Mouse (Mus musculus) intestine, embryonic 16.5 days (tissue): ENCODE results near the gene BC030867. TPM values are rescaled to one million over a fixed set of nuclear protein-coding genes. Genes with fewer than 3 reads are reported as not detected.
A peak's percentile ranks its signal among the peaks of the same experiment; 100 is the strongest.

Experiments used
- ATAC-seq: fragments of 200-750 bp; cut with Nextera tagmentation; 2 replicates; pipeline ENCODE4 v1.8.0; 2017; ENCODE audit warnings: moderate TSS enrichment, moderate library complexity
- H3K27ac ChIP-seq: fragments of 300-500 bp; sonication (generic); 2 replicates; pipeline ENCODE4 v1.5.1; 2014; ENCODE audit warnings: mild to moderate bottlenecking, low read length
- H3K27me3 ChIP-seq: fragments of 300-500 bp; sonication (generic); replicated peaks from 2 replicates; pipeline ENCODE4 v1.6.1; 2014; ENCODE audit warnings: low read length, control low read depth, mixed read lengths; ENCODE audit not compliant: control insufficient read depth, insufficient read depth
- H3K36me3 ChIP-seq: fragments of 300-500 bp; sonication (generic); 2 replicates; pipeline ENCODE4 v1.6.1; 2014; ENCODE audit warnings: low read length, control low read depth; ENCODE audit not compliant: control insufficient read depth, insufficient read depth
- H3K4me1 ChIP-seq: fragments of 300-500 bp; sonication (generic); 2 replicates; pipeline ENCODE4 v1.6.1; 2014; ENCODE audit warnings: low read length, control low read depth, mixed read lengths; ENCODE audit not compliant: control insufficient read depth, insufficient read depth
- H3K4me2 ChIP-seq: fragments of 300-500 bp; sonication (generic); 2 replicates; pipeline ENCODE4 v1.6.1; 2014; ENCODE audit warnings: low read depth, low read length, control low read depth
- H3K4me3 ChIP-seq: fragments of 300-500 bp; sonication (generic); 2 replicates; pipeline ENCODE4 v1.5.1; 2014; ENCODE audit warnings: mild to moderate bottlenecking, low read length
- H3K9ac ChIP-seq: fragments of 300-500 bp; sonication (generic); 2 replicates; pipeline ENCODE4 v1.6.1; 2014; ENCODE audit warnings: low read depth, low read length
- H3K9me3 ChIP-seq: fragments of 300-500 bp; sonication (generic); 2 replicates; pipeline ENCODE4 v1.6.1; 2016; ENCODE audit warnings: low read length, control low read depth; ENCODE audit not compliant: control insufficient read depth
- WGBS: fragments of 180-500 bp; shearing (Covaris S2); extraction: QIAGEN DNeasy Blood & Tissue Kit; methylation state at CpG from one replicate; pipeline ENCODE4 v1.1.7; 2014; 5-methylcytosine and 5-hydroxymethylcytosine counted together
- polyA plus RNA-seq: library from polyadenylated mRNA; unstranded; fragments of >200 nt; fragmentation: Nextera tagmentation; extraction: Ambion mirVana; gene quantifications from 2 replicates; pipeline ENCODE4 v1.2.1, GENCODE M21; 2015

The BC030867 gene
- polyA plus RNA-seq, 1 experiment from 2014 or later: 15.9 TPM

DNA sequence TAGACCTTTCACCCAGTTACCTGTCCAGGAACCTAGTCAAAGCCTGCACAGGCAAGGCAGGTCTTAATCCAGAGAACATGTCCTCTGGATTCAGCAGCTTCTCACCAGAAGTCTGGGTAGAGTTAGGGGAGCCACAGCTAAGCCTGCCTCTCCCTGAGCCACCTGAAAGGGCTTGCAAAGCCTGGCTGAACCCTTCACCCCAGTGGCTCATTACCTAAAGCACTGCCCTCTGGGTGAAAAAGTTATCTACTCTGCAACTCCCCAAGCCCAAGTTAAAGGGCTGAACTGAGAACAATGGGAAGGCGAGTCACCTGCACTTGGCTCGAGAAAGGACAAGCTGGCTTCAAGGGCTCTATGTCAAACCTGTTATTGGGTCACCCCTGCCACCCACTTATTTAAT is 55.5 kb downstream of the BC030867 start:
- no peak overlapping the region for H3K4me2 ChIP-seq
- H3K27me3 ChIP-seq: no peaks in the 10 kb centered on the region
- H3K4me1 ChIP-seq: peaks cover 4% of the 10 kb centered on the region
- no peak overlapping the region for H3K27ac ChIP-seq
- 51% methylated on average over 2 of the region's 2 CpGs for WGBS
- no peak overlapping the region for H3K9ac ChIP-seq
- no peak for ATAC-seq
- peaks cover 18% of the 10 kb centered on the region for H3K36me3 ChIP-seq
- no peaks in the 10 kb centered on the region for H3K9me3 ChIP-seq
- H3K4me3 ChIP-seq: no peak overlapping the region

GRCm38 (mm10) chr11:102305359-102305758 is 56.7 kb downstream of the BC030867 start:
- Histone ChIP-seq H3K27ac (no peak overlapping the region), H3K27me3 (no peaks in the 10 kb centered on the region), H3K9ac (no peak overlapping the region), H3K9me3 (no peaks in the 10 kb centered on the region), H3K36me3 (peaks cover 18% of the 10 kb centered on the region), H3K4me3 (no peak overlapping the region), H3K4me2 (no peak overlapping the region), H3K4me1 (peaks cover 17% of the 10 kb centered on the region)
- WGBS: 52% methylated on average over 3 of the region's 3 CpGs
- ATAC-seq: no peak

DNA sequence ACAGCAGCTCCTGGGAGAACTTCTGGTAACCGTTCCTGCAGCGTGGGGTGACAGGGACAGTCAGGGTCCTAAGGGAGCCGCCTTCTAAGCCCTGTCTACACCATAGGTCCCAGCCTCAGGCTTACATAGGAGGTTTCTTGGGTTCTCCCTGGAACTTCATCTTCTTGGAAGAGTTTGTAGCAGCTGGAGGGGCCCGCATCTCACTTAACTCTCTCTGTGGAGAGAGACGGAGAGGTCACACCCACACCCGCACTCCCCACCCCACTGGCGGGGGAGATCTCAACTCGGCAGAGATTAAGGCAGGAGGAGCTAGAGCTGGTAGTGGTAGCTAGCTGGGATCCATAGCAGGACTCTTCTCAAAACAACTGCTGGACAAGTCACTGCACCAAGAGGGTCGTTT is 59.4 kb downstream of the BC030867 start:
- ATAC-seq: no peak

DNA sequence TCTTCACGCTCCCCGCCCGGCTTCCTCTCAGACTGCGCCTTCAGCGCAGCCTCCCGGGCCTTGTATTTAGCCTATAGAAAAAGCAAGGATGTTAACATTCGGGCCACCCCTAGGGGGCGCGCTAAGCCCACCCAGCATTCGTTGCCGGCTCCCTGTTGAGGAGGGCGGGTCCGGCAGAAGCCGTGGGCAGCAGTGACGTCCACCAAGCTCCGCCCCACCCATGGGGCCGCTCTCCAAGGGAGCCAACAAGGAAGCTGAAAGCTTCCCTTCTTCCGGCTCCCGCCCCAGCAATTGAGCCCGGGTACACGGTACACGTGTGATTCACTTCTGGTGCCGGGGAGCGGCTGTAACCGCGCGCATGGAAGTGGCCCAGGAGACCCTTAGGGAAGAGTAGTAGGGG is 60.3 kb downstream of the BC030867 start:
- peaks cover 29% of the 10 kb centered on the region for H3K36me3 ChIP-seq
- H3K9me3 ChIP-seq: no peaks in the 10 kb centered on the region
- H3K9ac ChIP-seq: peak overlapping the region; percentile 65
- peaks cover 27% of the 10 kb centered on the region for H3K4me1 ChIP-seq
- peak overlapping the region; percentile 55 for H3K4me3 ChIP-seq
- H3K27me3 ChIP-seq: no peaks in the 10 kb centered on the region
- under 1% methylated on average over 27 of the region's 27 CpGs for WGBS
- H3K27ac ChIP-seq: peak overlapping the region; percentile 83
- H3K4me2 ChIP-seq: peak overlapping the region; percentile 78
- ATAC-seq: peak; percentile 95

More for the DNA sequence above, 59.4 kb downstream of the BC030867 start:
- H3K36me3 ChIP-seq: peaks cover 22% of the 10 kb centered on the region
- H3K4me3 ChIP-seq: no peak overlapping the region
- no peak overlapping the region for H3K9ac ChIP-seq
- H3K4me1 ChIP-seq: peaks cover 27% of the 10 kb centered on the region
- no peaks in the 10 kb centered on the region for H3K27me3 ChIP-seq
- H3K9me3 ChIP-seq: no peaks in the 10 kb centered on the region
- no peak overlapping the region for H3K4me2 ChIP-seq
- no peak overlapping the region for H3K27ac ChIP-seq
- WGBS: 81% methylated on average over 9 of the region's 9 CpGs

- H3K9ac ChIP-seq: peak overlapping the region; percentile 65
- H3K27ac ChIP-seq: peak overlapping the region; percentile 83
- peak overlapping the region; percentile 55 for H3K4me3 ChIP-seq
- no peaks in the 10 kb centered on the region for H3K9me3 ChIP-seq
- H3K4me2 ChIP-seq: peak overlapping the region; percentile 78
- WGBS: 80% methylated on average over 22 of the region's 22 CpGs
- H3K4me1 ChIP-seq: peaks cover 27% of the 10 kb centered on the region
- ATAC-seq: no peak
- H3K36me3 ChIP-seq: peaks cover 34% of the 10 kb centered on the region
- H3K27me3 ChIP-seq: no peaks in the 10 kb centered on the region
These were observed 61.3 kb downstream of the BC030867 start for GRCm38 (mm10) chr11:102309821-102310617.

GRCm38 (mm10) chr11:102310768-102311695 is 62.4 kb downstream of the BC030867 start:
- H3K4me2 ChIP-seq: peak overlapping the region; percentile 78
- H3K27ac ChIP-seq: peak overlapping the region; percentile 51

DNA sequence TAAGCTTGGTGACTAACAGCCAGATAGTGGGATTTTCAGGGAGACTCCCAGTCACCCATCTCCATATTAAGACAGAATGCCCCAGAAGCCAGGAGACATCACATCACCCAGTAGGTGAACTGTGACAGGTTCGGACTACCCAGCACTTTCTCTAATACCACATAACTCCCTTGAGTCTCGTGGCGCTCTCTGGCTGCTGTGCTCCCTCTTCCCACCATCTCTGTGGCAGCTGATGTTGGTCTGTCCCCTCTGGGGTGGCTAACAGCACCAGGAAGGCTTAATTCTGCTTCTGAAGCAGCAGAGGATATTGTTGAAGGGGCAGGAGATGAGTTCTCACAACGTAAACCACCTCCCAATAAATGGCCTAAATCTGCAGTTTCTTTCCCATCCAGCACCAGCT is 63.3 kb downstream of the BC030867 start:
- no peak overlapping the region for H3K4me3 ChIP-seq
- no peak overlapping the region for H3K27ac ChIP-seq
- H3K4me1 ChIP-seq: peaks cover 39% of the 10 kb centered on the region
- 92% methylated on average over 4 of the region's 4 CpGs for WGBS
- peaks cover 25% of the 10 kb centered on the region for H3K36me3 ChIP-seq
- H3K4me2 ChIP-seq: no peak overlapping the region
- H3K9ac ChIP-seq: no peak overlapping the region
- no peak for ATAC-seq
- H3K27me3 ChIP-seq: no peaks in the 10 kb centered on the region
- H3K9me3 ChIP-seq: no peaks in the 10 kb centered on the region

More at GRCm38 (mm10) chr11:102310768-102311695, 62.4 kb downstream of the BC030867 start:
- Histone ChIP-seq H3K36me3 (peaks cover 33% of the 10 kb centered on the region), H3K4me3 (peak overlapping the region; percentile 11; the same call in 1 of the 2 replicates), H3K9me3 (no peaks in the 10 kb centered on the region), H3K27me3 (no peaks in the 10 kb centered on the region), H3K4me1 (peaks cover 36% of the 10 kb centered on the region), H3K9ac (peak overlapping the region; percentile 65)
- 48% methylated on average over 36 of the region's 38 CpGs for WGBS
- ATAC-seq: 0 out of 2 replicates have a peak, but pooled peaks have one; percentile 8

DNA sequence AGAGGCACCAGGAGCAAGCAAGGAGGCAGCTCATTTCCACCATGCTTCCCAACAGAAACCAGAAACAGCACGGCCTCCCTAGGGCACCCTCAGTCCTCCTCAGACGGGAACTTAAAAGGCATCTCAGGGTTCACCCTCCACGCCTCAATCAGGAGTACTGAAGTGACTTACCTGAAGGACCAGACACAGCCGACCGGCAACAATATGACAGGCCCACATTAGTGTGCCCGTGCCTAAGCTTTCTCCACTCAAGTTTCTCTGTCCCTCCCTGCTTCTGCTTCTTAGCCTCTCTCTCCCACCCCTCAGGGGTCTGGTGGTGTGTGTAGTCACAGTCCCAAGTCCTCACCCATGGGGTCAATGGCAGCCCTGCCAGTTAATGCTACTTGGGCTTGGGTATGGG is 63.9 kb downstream of the BC030867 start:
- WGBS: 83% methylated on average over 6 of the region's 6 CpGs
- H3K4me3 ChIP-seq: no peak overlapping the region
- ATAC-seq: no peak
- H3K9me3 ChIP-seq: no peaks in the 10 kb centered on the region
- no peak overlapping the region for H3K9ac ChIP-seq
- peaks cover 19% of the 10 kb centered on the region for H3K36me3 ChIP-seq
- H3K27me3 ChIP-seq: no peaks in the 10 kb centered on the region
- no peak overlapping the region for H3K27ac ChIP-seq
- no peak overlapping the region for H3K4me2 ChIP-seq
- H3K4me1 ChIP-seq: peaks cover 39% of the 10 kb centered on the region

DNA sequence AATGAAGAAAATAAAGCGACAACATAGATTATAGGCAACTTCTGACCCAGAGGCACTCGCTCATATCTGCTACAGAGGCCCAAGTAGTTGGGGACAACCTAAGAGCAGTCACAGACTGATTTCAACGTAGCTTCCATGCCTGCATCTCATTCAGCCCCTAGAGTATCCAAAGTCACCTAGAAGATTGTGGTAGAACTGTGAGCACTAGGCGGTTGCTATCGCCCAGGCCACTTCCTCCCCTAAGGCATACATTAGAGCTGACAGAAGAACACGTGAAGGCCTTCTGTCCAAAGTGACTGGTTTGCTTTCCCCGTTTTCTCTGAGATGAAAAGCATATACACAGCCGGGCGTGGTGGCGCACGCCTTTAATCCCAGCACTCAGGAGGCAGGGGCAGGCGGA is 65.6 kb downstream of the BC030867 start:
- peaks cover 33% of the 10 kb centered on the region for H3K4me1 ChIP-seq
- WGBS: 77% methylated on average over 12 of the region's 12 CpGs
- no peak overlapping the region for H3K9ac ChIP-seq
- ATAC-seq: no peak
- H3K27ac ChIP-seq: no peak overlapping the region
- H3K27me3 ChIP-seq: no peaks in the 10 kb centered on the region
- no peak overlapping the region for H3K4me2 ChIP-seq
- no peak overlapping the region for H3K4me3 ChIP-seq
- peaks cover 16% of the 10 kb centered on the region for H3K36me3 ChIP-seq
- H3K9me3 ChIP-seq: no peaks in the 10 kb centered on the region
